Mouse (Mus musculus) myocyte (in vitro differentiated cells): ENCODE measurements around the gene Zfp617. TPM values are rescaled to one million over a fixed set of nuclear protein-coding genes. Genes with fewer than 3 reads are reported as not detected.

ENCODE experiments used
- H3K27me3 ChIP-seq: one replicate; pipeline ENCODE4 v1.6.1; 2011; ENCODE audit not compliant: control insufficient read depth, insufficient read depth, insufficient read length
- H3K36me3 ChIP-seq: one replicate; pipeline ENCODE4 v1.6.1; 2011; ENCODE audit not compliant: control insufficient read depth, insufficient read depth
- H3K4me2 ChIP-seq: one replicate; pipeline ENCODE4 v1.6.1; 2011; ENCODE audit warnings: low read depth, control low read depth
- H3K4me3 ChIP-seq: one replicate; pipeline ENCODE4 v1.5.1; 2011; ENCODE audit warnings: mild to moderate bottlenecking, control low read depth, moderate library complexity
- H3K79me2 ChIP-seq: one replicate; pipeline ENCODE4 v1.6.1; 2011; ENCODE audit not compliant: control insufficient read depth, insufficient read depth
- H3ac ChIP-seq: one replicate; pipeline ENCODE4 v1.6.1; 2011; ENCODE audit not compliant: control insufficient read depth, insufficient read length
- CEBPB ChIP-seq: IDR thresholded peaks from 2 replicates; pipeline ENCODE4 v1.6.1; 2011; ENCODE audit warnings: mild to moderate bottlenecking, moderate library complexity; ENCODE audit not compliant: poor library complexity, insufficient read depth, severe bottlenecking
- E2F4 ChIP-seq: IDR thresholded peaks from one replicate; pipeline ENCODE4 v1.6.1; 2011; ENCODE audit warnings: mild to moderate bottlenecking, control low read depth, moderate library complexity; ENCODE audit not compliant: insufficient read depth
- MAX ChIP-seq: IDR thresholded peaks from one replicate; pipeline ENCODE4 v1.6.1; 2011; ENCODE audit warnings: low read depth, mild to moderate bottlenecking, control low read depth
- MYOD1 ChIP-seq, 3 experiments: IDR thresholded peaks; one replicate each; pipeline ENCODE4 v1.6.1; 2011; ENCODE audit warnings: control low read depth in 2 of 3, low read depth in 2 of 3, mild to moderate bottlenecking in 2 of 3, moderate library complexity in 1 of 3; ENCODE audit not compliant: insufficient read length in 2 of 3, control insufficient read depth in 1 of 3
- MYOG ChIP-seq, 3 experiments: IDR thresholded peaks; one replicate each; pipeline ENCODE4 v1.6.1; 2011; ENCODE audit warnings: control low read depth in 2 of 3, low read depth in 2 of 3, mild to moderate bottlenecking in 2 of 3; ENCODE audit not compliant: insufficient read length in 2 of 3, control insufficient read depth in 1 of 3, insufficient read depth in 1 of 3
- POLR2A ChIP-seq: IDR thresholded peaks from one replicate; pipeline ENCODE4 v1.6.1; 2011; ENCODE audit warnings: low read depth, mild to moderate bottlenecking, control low read depth, moderate library complexity; ENCODE audit not compliant: insufficient read length
- POLR2AphosphoS2 ChIP-seq: IDR thresholded peaks from one replicate; pipeline ENCODE4 v1.6.1; 2011; ENCODE audit warnings: low read depth, control low read depth; ENCODE audit not compliant: insufficient read length
- REST ChIP-seq: IDR thresholded peaks from one replicate; pipeline ENCODE4 v1.6.1; 2011; ENCODE audit warnings: mild to moderate bottlenecking, control low read depth, moderate library complexity; ENCODE audit not compliant: insufficient read depth, insufficient read length
- SRF ChIP-seq: IDR thresholded peaks from one replicate; pipeline ENCODE4 v1.6.1; 2011; ENCODE audit warnings: low read depth; ENCODE audit not compliant: control insufficient read depth, insufficient read length
- TCF3 ChIP-seq: IDR thresholded peaks from one replicate; pipeline ENCODE4 v1.6.1; 2011; ENCODE audit warnings: low read depth, control low read depth; ENCODE audit not compliant: insufficient read length
- USF1 ChIP-seq: IDR thresholded peaks from one replicate; pipeline ENCODE4 v1.6.1; 2011; ENCODE audit warnings: low read depth, mild to moderate bottlenecking, control low read depth, moderate library complexity
- polyA plus RNA-seq: library from polyadenylated mRNA; unstranded; fragments of >200 nt; fragmentation: generic; extraction: Trizol; gene quantifications from one replicate; pipeline ENCODE4 v1.2.1, GENCODE M21; 2012; ENCODE audit warnings: missing spikeins

Zfp617 gene
- polyA plus RNA-seq, 1 experiment, result 6.2 TPM

DNA sequence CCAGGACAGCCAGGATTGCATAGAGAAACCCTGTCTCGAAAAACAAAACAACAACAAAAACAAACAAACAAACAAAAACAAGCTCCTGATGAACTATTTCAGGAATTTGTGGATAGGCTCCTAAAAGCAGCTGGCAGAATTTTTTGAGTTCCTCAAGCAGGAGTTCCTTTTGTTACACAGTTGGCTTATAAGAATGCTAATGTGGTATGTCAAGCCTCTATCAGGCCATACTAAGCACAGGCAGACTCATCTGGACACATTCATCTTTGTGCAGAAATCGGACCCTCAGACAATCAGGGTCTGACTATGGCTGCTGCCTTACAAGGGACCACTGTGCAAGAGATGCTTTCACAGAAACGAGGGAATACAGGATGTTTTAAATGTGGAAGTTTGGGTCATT lies 65.8 kb downstream of the Zfp617 start:
- Histone ChIP-seq H3K4me2 (no peak overlapping the region), H3K27me3 (no peaks in the 10 kb centered on the region), H3K79me2 (no peaks in the 10 kb centered on the region), H3K36me3 (no peaks in the 10 kb centered on the region), H3K4me3 (no peak overlapping the region), H3ac (no peak overlapping the region)
- no peak for TF ChIP-seq MYOG (IDR thresholded peaks at IDR 0.05; ENCODE audit: control insufficient read depth in 1 of 3, insufficient read depth in 1 of 3, insufficient read length in 2 of 3, low read depth in 2 of 3)
- TF ChIP-seq USF1, result no peak
- no peak for TF ChIP-seq TCF3
- TF ChIP-seq REST, result no peak
- no peak for TF ChIP-seq E2F4
- no peak for TF ChIP-seq POLR2AphosphoS2
- no peak for TF ChIP-seq POLR2A

DNA sequence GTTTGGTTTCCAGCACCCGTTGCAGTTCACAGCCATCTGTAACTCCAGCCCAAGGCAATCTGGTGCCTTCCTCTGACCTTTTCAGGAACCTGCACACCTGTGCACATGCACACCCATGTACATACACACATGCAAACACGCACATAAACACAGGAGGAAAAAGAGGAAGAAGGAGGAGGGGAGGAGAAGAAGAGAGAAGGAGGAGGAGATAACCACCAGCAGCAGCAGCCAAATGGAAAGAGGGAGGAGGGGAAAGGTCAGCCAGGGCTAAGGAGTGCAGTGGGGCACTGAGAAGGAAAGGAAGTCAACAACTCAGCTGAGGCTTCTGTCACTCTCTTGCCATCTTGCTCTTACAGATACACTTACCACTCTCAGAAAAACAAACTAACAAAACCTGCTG lies 72.6 kb downstream of the Zfp617 start:
- Histone ChIP-seq H3K79me2 (no peaks in the 10 kb centered on the region), H3K4me3 (no peak overlapping the region), H3ac (no peak overlapping the region), H3K27me3 (no peaks in the 10 kb centered on the region), H3K36me3 (no peaks in the 10 kb centered on the region), H3K4me2 (no peak overlapping the region)
- TF ChIP-seq POLR2A (no peak), E2F4 (no peak), TCF3 (no peak), CEBPB (no peak)

- Histone ChIP-seq H3K79me2 (no peaks in the 10 kb centered on the region), H3K27me3 (peaks cover under 1% of the 10 kb centered on the region), H3K4me2 (no peak overlapping the region), H3K36me3 (no peaks in the 10 kb centered on the region), H3ac (no peak overlapping the region), H3K4me3 (no peak overlapping the region)
- TF ChIP-seq MYOG (IDR thresholded peaks at IDR 0.05; ENCODE audit: control insufficient read depth in 1 of 3, insufficient read depth in 1 of 3, insufficient read length in 2 of 3, low read depth in 2 of 3) (no peak), SRF (no peak), USF1 (no peak), E2F4 (no peak), TCF3 (no peak), POLR2A (no peak), MAX (no peak), REST (no peak), MYOD1 (IDR thresholded peaks at IDR 0.05; ENCODE audit: control insufficient read depth in 1 of 3, insufficient read length in 2 of 3, low read depth in 2 of 3) (no peak)
Observed at GRCm38 (mm10) chr8:71981456-71981855, 73.0 kb downstream of the Zfp617 start.

Other genes starting within 250 kb of the Zfp617 start
- 4.6 TPM for gene Unc13a, start 236.9 kb upstream of the Zfp617 start, polyA plus RNA-seq
- 1.5 TPM for gene Jak3, start 232.3 kb upstream of the Zfp617 start, polyA plus RNA-seq
- gene Insl3, start 219.4 kb upstream of the Zfp617 start, polyA plus RNA-seq, result 0.13 TPM
- gene B3gnt3, start 206.8 kb upstream of the Zfp617 start, polyA plus RNA-seq, result 0.01 TPM
- gene Fcho1, start 182.9 kb upstream of the Zfp617 start, polyA plus RNA-seq, result not detected
- 0.31 TPM for gene Zfp709, start 26.6 kb upstream of the Zfp617 start, polyA plus RNA-seq
- 0.55 TPM for gene Zfp882, start within 50 bp of the Zfp617 start, polyA plus RNA-seq
- gene Zfp961, start 42.4 kb downstream of the Zfp617 start, polyA plus RNA-seq, result 2.7 TPM
- gene Cyp4f18, start 101.0 kb downstream of the Zfp617 start, polyA plus RNA-seq, result 0.16 TPM
- gene Olfr372, start 132.6 kb downstream of the Zfp617 start, polyA plus RNA-seq, result not detected
- gene Olfr373, start 174.5 kb downstream of the Zfp617 start, polyA plus RNA-seq, result not detected
- not detected for gene Olfr374, start 198.4 kb downstream of the Zfp617 start, polyA plus RNA-seq
- gene Tpm4, start 226.3 kb downstream of the Zfp617 start, polyA plus RNA-seq, result 205 TPM